Mouse (Mus musculus) MEL (cell line): ENCODE results near the gene Exoc3l.

Experiments used
- CHD2 ChIP-seq: IDR thresholded peaks from 2 replicates; pipeline ENCODE4 v1.6.1; 2011; ENCODE audit warnings: low read length, improper control_type of control experiment
- GATA1 ChIP-seq: IDR thresholded peaks from 2 replicates; pipeline ENCODE4 v1.6.1; 2011; ENCODE audit warnings: low read depth, low read length, improper control_type of control experiment
- NELFE ChIP-seq: IDR thresholded peaks from 2 replicates; pipeline ENCODE4 v1.6.1; 2011; ENCODE audit warnings: low read depth, low read length, improper control_type of control experiment

- TF ChIP-seq GATA1, result no peak
- TF ChIP-seq CHD2, result no peak
- TF ChIP-seq NELFE, result no peak
Observed at GRCm38 (mm10) chr8:105293405-105293804, 2.5 kb downstream of the Exoc3l start.
